Mouse (Mus musculus): ENCODE data around the gene Prr19.

Gene Prr19

GRCm38 (mm10) chr7:25274996-25275395 lies 26.2 kb upstream of the Prr19 start:
- intact Hi-C loops (cut with DNase I): no loop called here

GRCm38 (mm10) chr7:25275555-25276298 lies 25.5 kb upstream of the Prr19 start:
- intact Hi-C loops (cut with DNase I): no loop called here

- intact Hi-C loops (cut with DNase I): no loop called here
Observed at GRCm38 (mm10) chr7:25277405-25277804, 23.8 kb upstream of the Prr19 start.

- intact Hi-C loops (cut with DNase I): loop anchor here (1.0 kb wide), 1 partner anchor 39 kb away; no protein-coding TSS in a partner anchor
Observed at GRCm38 (mm10) chr7:25277998-25278340, 23.2 kb upstream of the Prr19 start.

GRCm38 (mm10) chr7:25278341-25279075 lies 22.7 kb upstream of the Prr19 start:
- intact Hi-C loops (cut with DNase I): loop anchor here (1.0 kb wide), 1 partner anchor 39 kb away; no protein-coding TSS in a partner anchor

- intact Hi-C loops (cut with DNase I): no loop called here
Observed at GRCm38 (mm10) chr7:25279076-25279860, 21.9 kb upstream of the Prr19 start.

- intact Hi-C loops (cut with DNase I): no loop called here
Observed at GRCm38 (mm10) chr7:25279861-25280791, 21.1 kb upstream of the Prr19 start.

GRCm38 (mm10) chr7:25281166-25281733 lies 20.0 kb upstream of the Prr19 start:
- intact Hi-C loops (cut with DNase I): no loop called here

GRCm38 (mm10) chr7:25281734-25282601 lies 19.2 kb upstream of the Prr19 start:
- intact Hi-C loops (cut with DNase I): no loop called here

- intact Hi-C loops (cut with DNase I): no loop called here
Observed at GRCm38 (mm10) chr7:25282731-25283211, 18.4 kb upstream of the Prr19 start.

GRCm38 (mm10) chr7:25283637-25284036 lies 17.6 kb upstream of the Prr19 start:
- intact Hi-C loops (cut with DNase I): loop anchor here (2.0 kb wide), 1 partner anchor 31 kb away; no protein-coding TSS in a partner anchor

- intact Hi-C loops (cut with DNase I): loop anchor here (2.0 kb wide), 1 partner anchor 31 kb away; no protein-coding TSS in a partner anchor
Observed at GRCm38 (mm10) chr7:25284171-25284570, 17.0 kb upstream of the Prr19 start.

- intact Hi-C loops (cut with DNase I): loop anchor here (2.0 kb wide), 1 partner anchor 30 kb away; no protein-coding TSS in a partner anchor
Observed at GRCm38 (mm10) chr7:25284766-25285165, 16.4 kb upstream of the Prr19 start.

- intact Hi-C loops (cut with DNase I): loop anchor here (2.0 kb wide), 1 partner anchor 29 kb away; no protein-coding TSS in a partner anchor
Observed at GRCm38 (mm10) chr7:25285511-25286238, 15.5 kb upstream of the Prr19 start.

- intact Hi-C loops (cut with DNase I): no loop called here
Observed at GRCm38 (mm10) chr7:25286989-25287388, 14.2 kb upstream of the Prr19 start.

- intact Hi-C loops (cut with DNase I): no loop called here
Observed at GRCm38 (mm10) chr7:25288011-25288410, 13.2 kb upstream of the Prr19 start.

- intact Hi-C loops (cut with DNase I): no loop called here
Observed at GRCm38 (mm10) chr7:25288721-25289120, 12.5 kb upstream of the Prr19 start.

GRCm38 (mm10) chr7:25289925-25290324 lies 11.3 kb upstream of the Prr19 start:
- intact Hi-C loops (cut with DNase I): no loop called here
